Mouse (Mus musculus) liver, embryonic 16.5 days (tissue): ENCODE results near the gene Cited1. TPM values are rescaled to one million over a fixed set of nuclear protein-coding genes. Genes with fewer than 3 reads are reported as not detected.
"Not testable (repeated sequence)": the region's sequence is repeated elsewhere in the genome, so short reads cannot be mapped to it uniquely, and the experiment has no call there.

Experiments
- ATAC-seq: fragments of 200-750 bp; cut with Nextera tagmentation; 2 replicates; pipeline ENCODE4 v1.8.0; 2017; ENCODE audit warnings: low read depth, mild to moderate bottlenecking, moderate number of reproducible peaks, moderate library complexity
- H3K27ac ChIP-seq: fragments of 300-500 bp; sonication (generic); 2 replicates; pipeline ENCODE4 v1.5.1; 2014; ENCODE audit warnings: mild to moderate bottlenecking, low read length
- H3K27me3 ChIP-seq: fragments of 300-500 bp; sonication (generic); 2 replicates; pipeline ENCODE4 v1.6.1; 2014; ENCODE audit warnings: low read depth, low read length, mixed read lengths; ENCODE audit not compliant: control insufficient read depth, insufficient read depth
- H3K36me3 ChIP-seq: fragments of 300-500 bp; sonication (generic); 2 replicates; pipeline ENCODE4 v1.6.1; 2014; ENCODE audit warnings: mild to moderate bottlenecking; ENCODE audit not compliant: control insufficient read depth, insufficient read depth
- H3K4me1 ChIP-seq: fragments of 300-500 bp; sonication (generic); 2 replicates; pipeline ENCODE4 v1.6.1; 2014; ENCODE audit warnings: low read depth, low read length, mixed read lengths; ENCODE audit not compliant: control insufficient read depth
- H3K4me2 ChIP-seq: fragments of 300-500 bp; sonication (generic); 2 replicates; pipeline ENCODE4 v1.6.1; 2014; ENCODE audit warnings: low read depth, low read length, mixed read lengths
- H3K4me3 ChIP-seq: fragments of 300-500 bp; sonication (generic); 2 replicates; pipeline ENCODE4 v1.5.1; 2014; ENCODE audit warnings: low read depth, mild to moderate bottlenecking, low read length
- H3K9ac ChIP-seq: fragments of 300-500 bp; sonication (generic); 2 replicates; pipeline ENCODE4 v1.6.1; 2014; ENCODE audit warnings: low read depth, low read length
- H3K9me3 ChIP-seq: fragments of 300-500 bp; sonication (generic); replicated peaks from 2 replicates; pipeline ENCODE4 v1.6.1; 2016; ENCODE audit warnings: low read length; ENCODE audit not compliant: control insufficient read depth
- WGBS: fragments of 180-500 bp; shearing (Covaris S2); extraction: QIAGEN DNeasy Blood & Tissue Kit; methylation state at CpG from one replicate; pipeline ENCODE4 v1.1.7; 2014; ENCODE audit not compliant: insufficient replicate concordance; 5-methylcytosine and 5-hydroxymethylcytosine counted together
- microRNA-seq: library from miRNA; unstranded; fragments of <30 nt; microRNA quantifications from one replicate; pipeline ENCODE4, GENCODE M21; 2016
- polyA plus RNA-seq: library from polyadenylated mRNA; unstranded; fragments of >200 nt; fragmentation: Nextera tagmentation; extraction: Ambion mirVana; gene quantifications from 2 replicates; pipeline ENCODE4 v1.2.1, GENCODE M21; 2015

Gene Cited1
- polyA plus RNA-seq, 1 experiment from 2014 or later = 40.3 TPM

DNA sequence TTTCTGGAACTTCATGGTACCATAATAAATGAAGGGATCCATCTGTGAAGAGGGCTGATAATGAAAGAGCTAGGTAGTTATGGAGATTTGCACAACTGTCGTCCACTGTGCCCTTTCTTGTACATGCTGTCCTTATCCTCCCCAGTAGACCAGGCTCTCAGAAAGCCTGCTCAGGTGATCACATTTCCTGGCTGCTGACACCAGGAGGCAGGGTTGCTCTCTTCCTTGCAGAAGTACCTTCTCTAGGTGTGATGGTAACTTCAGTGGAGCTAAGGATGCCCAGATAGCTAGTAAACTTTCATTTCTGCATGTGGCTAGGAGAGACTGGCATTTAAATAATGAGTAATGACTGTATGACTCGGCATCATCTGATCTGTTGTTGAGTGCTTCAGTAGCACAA is 7.6 kb downstream of the Cited1 start:
- H3K4me2 ChIP-seq = no peak overlapping the region
- ATAC-seq = no peak
- H3K4me3 ChIP-seq = no peak overlapping the region
- WGBS = 43% methylated on average over 2 of the region's 2 CpGs
- no peaks in the 10 kb centered on the region for H3K4me1 ChIP-seq
- H3K27me3 ChIP-seq = peaks cover 16% of the 10 kb centered on the region
- H3K9ac ChIP-seq = no peak overlapping the region
- H3K9me3 ChIP-seq = no peaks in the 10 kb centered on the region
- no peak overlapping the region for H3K27ac ChIP-seq
- H3K36me3 ChIP-seq = no peaks in the 10 kb centered on the region

- Histone ChIP-seq H3K36me3 (no peaks in the 10 kb centered on the region), H3K27me3 (no peaks in the 10 kb centered on the region), H3K9me3 (no peaks in the 10 kb centered on the region), H3K4me1 (no peaks in the 10 kb centered on the region), H3K4me2 (no peak overlapping the region), H3K9ac (no peak overlapping the region), H3K27ac (no peak overlapping the region), H3K4me3 (no peak overlapping the region)
- ATAC-seq = no peak
- WGBS = 13% methylated on average over 1 of the region's 1 CpGs
Measured at GRCm38 (mm10) chrX:102219126-102219525, 32.9 kb downstream of the Cited1 start.

DNA sequence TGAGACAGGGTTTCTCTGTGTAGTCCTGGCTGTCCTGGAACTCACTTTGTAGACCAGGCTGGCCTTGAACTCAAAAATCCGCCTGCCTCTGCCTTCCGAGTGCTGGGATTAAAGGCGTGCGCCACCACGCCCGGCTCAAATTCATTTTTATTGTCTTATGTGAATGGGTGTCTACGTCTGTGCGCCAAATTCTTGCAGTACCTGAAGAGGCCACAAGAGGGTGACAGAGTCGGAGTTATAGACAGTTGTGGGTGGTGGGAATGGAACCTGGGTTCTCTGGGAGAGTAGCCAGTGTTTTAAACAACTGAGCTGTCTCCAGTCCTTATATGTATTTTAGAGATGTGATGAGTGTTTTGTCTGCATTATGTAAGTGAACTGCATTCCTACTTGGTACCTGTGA is 36.6 kb downstream of the Cited1 start:
- not testable (repeated sequence) for H3K9ac ChIP-seq
- 31% methylated on average over 9 of the region's 9 CpGs for WGBS

More for the DNA sequence above, 36.6 kb downstream of the Cited1 start:
- not testable (repeated sequence) for H3K27ac ChIP-seq, H3K4me3 ChIP-seq, H3K4me1 ChIP-seq, H3K4me2 ChIP-seq, H3K36me3 ChIP-seq, H3K9me3 ChIP-seq, H3K27me3 ChIP-seq, ATAC-seq

Small RNA genes lying within 50 kb of the gene (microRNA-seq; reads per million reads assigned to microRNA genes)
- gene Gm26318 = not detected

Other genes with a start within 250 kb of the Cited1 start
- gene Rtl5, start 180.9 kb downstream of the Cited1 start, polyA plus RNA-seq = 0.13 and 0.18 TPM in 2 replicates
- 35.7 and 38.8 TPM in 2 replicates for gene Pin4, start 132.7 kb downstream of the Cited1 start, polyA plus RNA-seq
- 9.3 and 9.4 TPM in 2 replicates for gene Ercc6l, start 95.1 kb downstream of the Cited1 start, polyA plus RNA-seq
- 369 and 386 TPM in 2 replicates for gene Rps4x, start 62.8 kb downstream of the Cited1 start, polyA plus RNA-seq